Mouse (Mus musculus) heart, adult 2 months (tissue): Measurements from ENCODE around the gene 4930402F06Rik. TPM values are rescaled to one million over a fixed set of nuclear protein-coding genes. Genes with fewer than 3 reads are reported as not detected.

Source experiments
- DNase-seq, 2 experiments: peaks; one replicate each; pipeline ENCODE4 v3.0.0; 2021
- H3K27ac ChIP-seq: fragments of 200-600 bp; 2 replicates; pipeline ENCODE4 v1.8.1; 2022
- H3K27me3 ChIP-seq: fragments of 200-500 bp; 2 replicates; pipeline ENCODE4 v1.6.1; 2012; ENCODE audit warnings: mild to moderate bottlenecking, low read length, inconsistent platforms, mixed read lengths; ENCODE audit not compliant: control insufficient read depth, insufficient read depth
- H3K36me3 ChIP-seq: fragments of 200-500 bp; 2 replicates; pipeline ENCODE4 v1.6.1; 2012; ENCODE audit warnings: low read length, inconsistent platforms; ENCODE audit not compliant: control insufficient read depth, insufficient read depth
- H3K4me1 ChIP-seq: fragments of 200-500 bp; 2 replicates; pipeline ENCODE4 v1.6.1; 2011; ENCODE audit warnings: low read length; ENCODE audit not compliant: control insufficient read depth, insufficient read depth
- H3K4me3 ChIP-seq: fragments of 200-600 bp; 2 replicates; pipeline ENCODE4 v1.8.1; 2022
- H3K79me2 ChIP-seq: fragments of 200-500 bp; replicated peaks from 2 replicates; pipeline ENCODE4 v1.6.1; 2012; ENCODE audit warnings: mild to moderate bottlenecking, inconsistent platforms, low read length, moderate library complexity, mixed read lengths; ENCODE audit not compliant: control insufficient read depth, insufficient read depth
- H3K9ac ChIP-seq: fragments of 200-500 bp; 2 replicates; pipeline ENCODE4 v1.6.1; 2012; ENCODE audit warnings: low read depth, mild to moderate bottlenecking, control low read depth, inconsistent platforms, low read length, mixed read lengths
- CTCF ChIP-seq: fragments of 200-600 bp; IDR thresholded peaks from 2 replicates; pipeline ENCODE4 v1.8.1; 2022; ENCODE audit warnings: antibody characterized with exemption, mild to moderate bottlenecking, moderate library complexity
- EP300 ChIP-seq: fragments of 200-500 bp; IDR thresholded peaks from 2 replicates; pipeline ENCODE4 v1.6.1; 2011; ENCODE audit warnings: low read depth, low read length, control low read depth; ENCODE audit not compliant: insufficient read depth
- POLR2A ChIP-seq: fragments of 200-500 bp; IDR thresholded peaks from 2 replicates; pipeline ENCODE4 v1.6.1; 2011; ENCODE audit warnings: mild to moderate bottlenecking, low read depth, low read length, control low read depth; ENCODE audit not compliant: insufficient read depth
- WGBS: fragments of 180-500 bp; shearing (Covaris S2); methylation state at CpG from one replicate; pipeline ENCODE4 v1.1.7; 2018; 5-methylcytosine and 5-hydroxymethylcytosine counted together
- intact Hi-C: fragments of 180-260 bp; cut with DNase I; formaldehyde crosslinking; loops from one replicate; pipeline ENCODE4 v1.15.1; 2025
- polyA plus RNA-seq: library from polyadenylated mRNA; depleted of rRNA; stranded (reverse); fragments of >200 nt; gene quantifications from 2 replicates; pipeline ENCODE4 v1.2.3, GENCODE M21; 2012; rRNA removed
- total RNA-seq, 2 experiments: library from RNA; stranded (reverse); gene quantifications; 2 replicates each; pipeline ENCODE4 v1.2.3; 2021

4930402F06Rik gene
- total and polyA plus RNA-seq, 3 experiments = not detected

GRCm38 (mm10) chr2:35327583-35327982, 69.4 kb downstream of the 4930402F06Rik start:
- H3K9ac ChIP-seq = peak overlapping the region; percentile 11; the same call in 1 of the 2 replicates
- intact Hi-C loops = no loop called here
- H3K79me2 ChIP-seq = no peaks in the 10 kb centered on the region; the same call in 1 of the 2 replicates
- DNase-seq = no peak
- H3K4me1 ChIP-seq = peaks cover 15% of the 10 kb centered on the region
- H3K27ac ChIP-seq = peak overlapping the region; percentile 48
- TF ChIP-seq EP300 (no peak), CTCF (no peak), POLR2A (no peak)
- H3K27me3 ChIP-seq = no peaks in the 10 kb centered on the region
- H3K36me3 ChIP-seq = peaks cover 2% of the 10 kb centered on the region; the same call in 1 of the 2 replicates
- 36% methylated on average over 10 of the region's 10 CpGs for WGBS
- no peak overlapping the region; the same call in 1 of the 2 replicates for H3K4me3 ChIP-seq

GRCm38 (mm10) chr2:35326931-35327330, 70.0 kb downstream of the 4930402F06Rik start:
- TF ChIP-seq POLR2A (no peak), EP300 (no peak), CTCF (no peak)
- 49% methylated on average over 1 of the region's 1 CpGs for whole genome bisulfite sequencing
- Histone ChIP-seq H3K4me1 (peaks cover 15% of the 10 kb centered on the region), H3K9ac (no peak overlapping the region), H3K79me2 (no peaks in the 10 kb centered on the region), H3K4me3 (no peak overlapping the region; the same call in 1 of the 2 replicates), H3K27me3 (no peaks in the 10 kb centered on the region), H3K36me3 (peaks cover 2% of the 10 kb centered on the region; the same call in 1 of the 2 replicates), H3K27ac (peak overlapping the region; percentile 0; the same call in 1 of the 2 replicates)
- DNase-seq = no peak
- intact Hi-C loops = no loop called here

GRCm38 (mm10) chr2:35325930-35326329, 71.0 kb downstream of the 4930402F06Rik start:
- Histone ChIP-seq H3K4me1 (peaks cover 16% of the 10 kb centered on the region), H3K36me3 (peaks cover 5% of the 10 kb centered on the region; the same call in 1 of the 2 replicates), H3K9ac (no peak overlapping the region), H3K27me3 (no peaks in the 10 kb centered on the region), H3K79me2 (no peaks in the 10 kb centered on the region), H3K4me3 (no peak overlapping the region), H3K27ac (no peak overlapping the region)
- 77% methylated on average over 10 of the region's 10 CpGs for WGBS
- TF ChIP-seq POLR2A (no peak), EP300 (no peak), CTCF (no peak)
- DNase-seq = no peak
- intact Hi-C loops = no loop called here

Other genes with a start within 250 kb of the 4930402F06Rik start
- gene Rab14, start 196.1 kb downstream of the 4930402F06Rik start, total RNA-seq = 100 to 1,000 TPM; 129 to 135 TPM
- gene Rab14, start 196.1 kb downstream of the 4930402F06Rik start, polyA plus RNA-seq = 61.4 and 70.1 TPM in 2 replicates
- 1,000 to 10,000 TPM in 1 of 2 experiments, 100 to 1,000 TPM in 1; 878 to 1,097 TPM for gene Gsn, start 140.8 kb downstream of the 4930402F06Rik start, total RNA-seq
- gene Gsn, start 140.8 kb downstream of the 4930402F06Rik start, polyA plus RNA-seq = 1,373 and 1,759 TPM in 2 replicates
- 10 to 100 TPM; 82.4 to 87.5 TPM for gene Stom, start 60.2 kb downstream of the 4930402F06Rik start, total RNA-seq
- gene Stom, start 60.2 kb downstream of the 4930402F06Rik start, polyA plus RNA-seq = 75.6 and 147 TPM in 2 replicates
- not detected for gene 4930568D16Rik, start 29.4 kb downstream of the 4930402F06Rik start, total RNA-seq
- not detected in 2 replicates for gene 4930568D16Rik, start 29.4 kb downstream of the 4930402F06Rik start, polyA plus RNA-seq
- gene Ggta1, start 66.1 kb upstream of the 4930402F06Rik start, total RNA-seq = 10 to 100 TPM; 15.4 to 15.5 TPM
- gene Ggta1, start 66.1 kb upstream of the 4930402F06Rik start, polyA plus RNA-seq = 8.6 and 16.0 TPM in 2 replicates
- gene Dab2ip, start 161.1 kb upstream of the 4930402F06Rik start, total RNA-seq = 10 to 100 TPM; 45.6 to 47.9 TPM
- 34.5 and 37.5 TPM in 2 replicates for gene Dab2ip, start 161.1 kb upstream of the 4930402F06Rik start, polyA plus RNA-seq